Mouse (Mus musculus): Measurements from ENCODE around the gene Mag. TPM values are rescaled to one million over a fixed set of nuclear protein-coding genes. Genes with fewer than 3 reads are reported as not detected.

The Mag gene
- 1.3 and 1.4 TPM in 2 replicates for polyA plus RNA-seq (2015; fragmentation: Nextera tagmentation; extraction: Ambion mirVana)

DNA sequence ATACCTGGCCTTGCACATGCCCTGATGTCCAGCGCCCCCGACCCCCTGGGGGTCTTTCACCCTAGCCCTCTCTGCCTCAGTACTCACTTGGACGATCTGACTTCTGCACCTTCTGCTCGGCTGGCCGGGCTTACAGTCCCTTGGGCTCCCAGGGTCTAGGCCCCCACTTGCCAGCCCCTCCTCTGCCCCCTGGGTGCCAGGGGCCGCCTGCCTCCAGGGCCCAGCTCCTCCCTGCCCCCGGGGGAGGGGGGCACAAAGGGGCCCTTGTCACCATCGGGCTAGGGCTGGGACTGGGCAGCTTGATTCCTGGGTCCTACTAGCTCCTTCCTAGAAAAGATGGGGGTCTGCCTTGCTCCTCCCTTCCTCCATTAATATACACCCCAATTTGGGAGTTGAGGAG is at the start of gene Mag:
Gene Mag, minus strand, starts transcription at position 142 of the 400 bp plus-strand sequence.
- H3K4me2 ChIP-seq = no peak within 1 kb of the TSS
- no peaks in the 10 kb centered on the region for H3K27me3 ChIP-seq
- H3K9me3 ChIP-seq = no peaks in the 10 kb centered on the region
- H3K4me1 ChIP-seq = peaks cover 7% of the 10 kb centered on the region; the same call in 1 of the 2 replicates
- no peak within 1 kb of the TSS for H3K9ac ChIP-seq
- no peaks in the 10 kb centered on the region for H3K36me3 ChIP-seq
- H3K4me3 ChIP-seq = no peak within 1 kb of the TSS
- H3K27ac ChIP-seq = no peak within 1 kb of the TSS
- no peak for ATAC-seq (ENCODE audit: insufficient number of reproducible peaks, low FRiP score, low TSS enrichment, low read depth)
- WGBS = 82% methylated on average over 8 of the region's 8 CpGs

GRCm38 (mm10) chr7:30964366-30964765 is 49.7 kb upstream of the Mag start:
- H3K9me3 ChIP-seq = no peaks in the 10 kb centered on the region
- no peaks in the 10 kb centered on the region for H3K36me3 ChIP-seq
- H3K27me3 ChIP-seq = no peaks in the 10 kb centered on the region
- no peak overlapping the region for H3K4me2 ChIP-seq
- WGBS = 87% methylated on average over 7 of the region's 7 CpGs
- no peak overlapping the region for H3K4me3 ChIP-seq
- 0 out of 2 replicates have a peak, but pooled peaks cover 2% of the 10 kb centered on the region for H3K4me1 ChIP-seq
- no peak overlapping the region for H3K9ac ChIP-seq
- H3K27ac ChIP-seq = no peak overlapping the region
- ATAC-seq (ENCODE audit: insufficient number of reproducible peaks, low FRiP score, low TSS enrichment, low read depth) = no peak

- ATAC-seq (ENCODE audit: insufficient number of reproducible peaks, low FRiP score, low TSS enrichment, low read depth) = no peak
- no peak overlapping the region for H3K27ac ChIP-seq
- 91% methylated on average over 5 of the region's 5 CpGs for WGBS
- H3K4me2 ChIP-seq = no peak overlapping the region
- no peak overlapping the region for H3K9ac ChIP-seq
- H3K36me3 ChIP-seq = peaks cover 9% of the 10 kb centered on the region
- no peaks in the 10 kb centered on the region for H3K27me3 ChIP-seq
- peaks cover 11% of the 10 kb centered on the region for H3K4me1 ChIP-seq
- no peak overlapping the region for H3K4me3 ChIP-seq
- H3K9me3 ChIP-seq = no peaks in the 10 kb centered on the region
These were observed 48.2 kb upstream of the Mag start for GRCm38 (mm10) chr7:30962862-30963261.

GRCm38 (mm10) chr7:30959786-30960349 is 45.2 kb upstream of the Mag start:
- Histone ChIP-seq H3K36me3 (peaks cover 12% of the 10 kb centered on the region), H3K4me1 (peaks cover 22% of the 10 kb centered on the region)

GRCm38 (mm10) chr7:30958866-30959487 is 44.3 kb upstream of the Mag start:
- peaks cover 23% of the 10 kb centered on the region for H3K4me1 ChIP-seq
- no peak overlapping the region for H3K4me3 ChIP-seq
- WGBS = 94% methylated on average over 9 of the region's 9 CpGs
- H3K9ac ChIP-seq = no peak overlapping the region
- ATAC-seq (ENCODE audit: insufficient number of reproducible peaks, low FRiP score, low TSS enrichment, low read depth) = no peak
- H3K9me3 ChIP-seq = no peaks in the 10 kb centered on the region
- H3K36me3 ChIP-seq = peaks cover 21% of the 10 kb centered on the region
- H3K27me3 ChIP-seq = no peaks in the 10 kb centered on the region
- no peak overlapping the region for H3K4me2 ChIP-seq
- H3K27ac ChIP-seq = no peak overlapping the region

More at GRCm38 (mm10) chr7:30959786-30960349, 45.2 kb upstream of the Mag start:
- H3K27ac ChIP-seq = no peak overlapping the region
- 88% methylated on average over 6 of the region's 6 CpGs for WGBS
- H3K4me2 ChIP-seq = no peak overlapping the region
- ATAC-seq (ENCODE audit: insufficient number of reproducible peaks, low FRiP score, low TSS enrichment, low read depth) = no peak
- H3K27me3 ChIP-seq = no peaks in the 10 kb centered on the region
- no peak overlapping the region for H3K4me3 ChIP-seq
- no peaks in the 10 kb centered on the region for H3K9me3 ChIP-seq
- no peak overlapping the region for H3K9ac ChIP-seq

DNA sequence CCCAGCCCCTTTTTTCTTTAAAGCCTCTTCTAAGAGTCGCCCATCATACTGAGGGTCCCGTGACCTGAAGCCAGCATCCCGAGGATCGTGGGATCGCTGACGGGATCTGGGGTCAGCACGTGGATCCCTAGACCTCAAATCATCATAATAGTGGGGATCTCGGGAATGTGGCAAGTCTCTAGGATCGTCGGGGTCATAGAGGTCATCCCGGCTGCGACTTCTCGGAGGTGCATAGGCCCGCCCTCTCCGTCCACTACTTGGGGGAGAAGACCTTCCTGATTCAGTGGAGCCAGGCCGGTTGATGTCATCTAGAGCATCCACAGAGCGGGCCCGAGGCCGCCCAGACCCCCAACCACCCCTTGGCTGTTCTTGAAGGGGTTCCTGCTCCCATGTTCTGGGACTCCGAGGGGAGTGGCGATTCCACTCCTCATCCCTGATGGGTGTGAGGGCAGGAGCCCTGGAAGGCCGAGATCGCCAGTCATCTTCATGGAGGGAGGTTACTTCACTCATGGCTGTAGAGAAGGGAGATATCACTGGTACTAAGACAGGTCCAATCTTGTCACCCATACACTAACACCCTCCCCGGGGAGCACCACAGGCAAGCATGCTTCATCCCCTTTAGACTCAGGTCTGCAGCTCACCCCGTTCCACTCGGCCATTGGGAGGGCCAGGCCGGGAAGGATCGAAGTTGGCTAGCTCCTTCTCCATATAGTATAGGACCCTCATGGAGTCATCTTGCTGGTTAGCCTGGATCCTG is 43.6 kb upstream of the Mag start:
- peak overlapping the region; percentile 60 for H3K4me2 ChIP-seq
- H3K27me3 ChIP-seq = no peaks in the 10 kb centered on the region
- 72% methylated on average over 28 of the region's 28 CpGs for WGBS
- H3K9me3 ChIP-seq = no peaks in the 10 kb centered on the region
- ATAC-seq (ENCODE audit: insufficient number of reproducible peaks, low FRiP score, low TSS enrichment, low read depth) = no peak
- peaks cover 28% of the 10 kb centered on the region for H3K36me3 ChIP-seq
- H3K4me3 ChIP-seq = peak overlapping the region; percentile 92
- peak overlapping the region; percentile 99 for H3K9ac ChIP-seq
- peaks cover 23% of the 10 kb centered on the region for H3K4me1 ChIP-seq
- peak overlapping the region; percentile 99 for H3K27ac ChIP-seq

DNA sequence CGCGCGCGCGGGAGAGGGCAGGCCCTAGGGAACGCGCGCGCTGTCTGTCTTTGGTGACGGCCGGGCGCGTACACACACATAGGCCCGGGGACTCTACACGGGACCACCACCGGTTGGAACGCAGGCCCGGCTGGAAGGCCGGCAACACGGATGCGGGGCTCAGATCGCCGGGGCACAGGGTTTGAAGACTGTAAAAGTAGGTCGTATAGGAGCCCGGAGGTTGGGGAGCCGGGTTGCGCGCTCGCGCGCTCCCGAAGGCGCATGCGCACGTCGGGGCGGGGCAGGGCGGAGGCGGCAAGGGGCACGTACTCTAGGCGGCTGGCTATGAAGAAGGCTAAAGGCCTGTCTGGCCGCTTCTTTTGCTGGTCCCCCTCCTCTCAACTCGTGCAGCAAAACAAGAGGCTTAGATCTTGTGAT is 42.7 kb upstream of the Mag start:
- peak overlapping the region; percentile 60 for H3K4me2 ChIP-seq
- peaks cover 23% of the 10 kb centered on the region for H3K4me1 ChIP-seq
- no peaks in the 10 kb centered on the region for H3K9me3 ChIP-seq
- H3K27ac ChIP-seq = peak overlapping the region; percentile 99
- under 1% methylated on average over 43 of the region's 43 CpGs for WGBS
- H3K27me3 ChIP-seq = no peaks in the 10 kb centered on the region
- peak; percentile 73 for ATAC-seq (ENCODE audit: insufficient number of reproducible peaks, low FRiP score, low TSS enrichment, low read depth)
- peaks cover 37% of the 10 kb centered on the region for H3K36me3 ChIP-seq
- H3K4me3 ChIP-seq = peak overlapping the region; percentile 92
- H3K9ac ChIP-seq = peak overlapping the region; percentile 99

GRCm38 (mm10) chr7:30956756-30957366 is 42.2 kb upstream of the Mag start, which contains the start of gene Usf2:
Gene Usf2 (minus strand): TSS chr7:30956803.
- no peaks in the 10 kb centered on the region for H3K9me3 ChIP-seq
- H3K4me1 ChIP-seq = peaks cover 23% of the 10 kb centered on the region
- ATAC-seq (ENCODE audit: insufficient number of reproducible peaks, low FRiP score, low TSS enrichment, low read depth) = peak; percentile 61
- H3K36me3 ChIP-seq = peaks cover 42% of the 10 kb centered on the region
- under 1% methylated on average over 29 of the region's 82 CpGs for WGBS
- no peaks in the 10 kb centered on the region for H3K27me3 ChIP-seq
- peak within 1 kb of the TSS; percentile 84 for H3K4me2 ChIP-seq
- H3K4me3 ChIP-seq = peak within 1 kb of the TSS; percentile 92
- H3K27ac ChIP-seq = peak within 1 kb of the TSS; percentile 99
- peak within 1 kb of the TSS; percentile 99 for H3K9ac ChIP-seq

- peak; percentile 1; the same call in 1 of the 2 replicates for ATAC-seq (ENCODE audit: insufficient number of reproducible peaks, low FRiP score, low TSS enrichment, low read depth)
These were observed 41.7 kb upstream of the Mag start for GRCm38 (mm10) chr7:30956357-30956751.

DNA sequence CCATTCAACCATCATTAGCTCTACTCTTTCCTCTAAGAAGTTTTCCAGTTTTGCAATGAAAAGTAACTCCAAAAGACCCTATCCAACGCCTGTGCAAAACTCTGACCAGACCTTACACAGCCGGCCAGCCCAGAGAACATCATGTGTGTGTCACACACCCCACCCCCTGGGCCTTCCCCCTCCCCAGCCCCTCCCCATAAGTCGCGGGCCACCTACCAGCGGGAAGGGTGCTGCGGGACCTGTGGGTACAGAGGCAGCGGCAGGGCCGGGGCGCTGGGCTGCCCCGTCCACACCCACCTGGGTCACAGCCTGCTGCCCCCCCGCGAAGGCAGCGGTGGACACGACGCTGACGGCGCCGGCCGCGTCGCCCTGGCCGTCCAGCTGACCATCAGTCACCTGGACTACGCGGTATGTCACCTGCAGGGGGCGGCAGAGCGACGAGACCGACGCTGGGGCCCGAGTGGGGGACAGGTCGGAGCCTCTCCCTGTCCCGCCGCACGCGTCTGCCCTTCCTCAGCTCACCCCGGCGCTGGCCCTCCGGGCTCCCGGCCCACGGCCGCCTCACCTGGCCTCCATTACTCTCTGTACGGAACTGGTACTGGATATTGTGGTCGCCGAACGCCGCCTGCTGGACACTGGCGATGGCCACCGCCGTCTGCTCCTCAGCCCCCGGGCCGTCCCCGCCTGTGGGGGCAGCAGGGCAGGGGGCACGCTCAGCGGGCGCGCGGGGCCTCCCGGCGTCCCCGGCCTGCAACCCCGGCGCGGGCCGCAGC is 41.1 kb upstream of the Mag start:
- peak overlapping the region; percentile 84 for H3K4me2 ChIP-seq
- no peaks in the 10 kb centered on the region for H3K27me3 ChIP-seq
- peak overlapping the region; percentile 99 for H3K9ac ChIP-seq
- ATAC-seq (ENCODE audit: insufficient number of reproducible peaks, low FRiP score, low TSS enrichment, low read depth) = peak; percentile 74
- H3K4me1 ChIP-seq = peaks cover 23% of the 10 kb centered on the region
- peak overlapping the region; percentile 92 for H3K4me3 ChIP-seq
- H3K36me3 ChIP-seq = peaks cover 51% of the 10 kb centered on the region
- under 1% methylated on average over 53 of the region's 64 CpGs for WGBS
- H3K27ac ChIP-seq = peak overlapping the region; percentile 99
- H3K9me3 ChIP-seq = no peaks in the 10 kb centered on the region

More at GRCm38 (mm10) chr7:30956357-30956751, 41.7 kb upstream of the Mag start:
- Histone ChIP-seq H3K4me3 (peak overlapping the region; percentile 92), H3K27ac (peak overlapping the region; percentile 99), H3K9me3 (no peaks in the 10 kb centered on the region), H3K4me1 (peaks cover 23% of the 10 kb centered on the region), H3K9ac (peak overlapping the region; percentile 99), H3K36me3 (peaks cover 46% of the 10 kb centered on the region), H3K27me3 (no peaks in the 10 kb centered on the region), H3K4me2 (peak overlapping the region; percentile 84)
- under 1% methylated on average over 28 of the region's 49 CpGs for WGBS

DNA sequence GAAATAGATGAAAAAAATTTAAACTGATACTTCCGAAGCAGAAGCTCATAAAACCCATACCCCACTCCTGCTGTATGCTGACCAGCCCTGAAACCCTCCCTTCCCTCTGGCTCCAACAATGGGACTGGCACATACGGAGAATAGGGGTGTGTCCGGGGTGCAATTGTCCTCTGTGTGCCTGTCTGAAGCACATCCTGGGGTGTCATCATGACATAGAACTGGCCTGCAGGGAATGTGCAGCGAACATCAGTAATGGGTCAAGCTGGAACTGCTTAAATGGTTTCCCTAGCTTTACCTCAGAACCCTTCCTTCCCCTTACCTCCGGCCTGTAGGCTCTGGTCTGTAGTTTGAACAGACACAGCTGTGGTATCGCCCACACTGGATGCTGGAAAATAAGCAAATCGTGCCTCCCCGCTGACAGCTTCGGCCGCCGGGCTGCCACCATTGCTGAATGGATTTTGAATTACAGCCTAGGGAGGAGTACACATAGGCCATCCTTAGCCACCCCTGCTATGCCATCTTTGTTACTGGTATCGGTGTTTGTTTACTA is 40.4 kb upstream of the Mag start:
- Histone ChIP-seq H3K9ac (no peak overlapping the region), H3K36me3 (peaks cover 58% of the 10 kb centered on the region), H3K9me3 (no peaks in the 10 kb centered on the region), H3K4me1 (peaks cover 23% of the 10 kb centered on the region), H3K27me3 (no peaks in the 10 kb centered on the region), H3K4me3 (peak overlapping the region; percentile 92), H3K27ac (no peak overlapping the region), H3K4me2 (peak overlapping the region; percentile 84; the same call in 1 of the 2 replicates)
- no peak for ATAC-seq (ENCODE audit: insufficient number of reproducible peaks, low FRiP score, low TSS enrichment, low read depth)
- 83% methylated on average over 12 of the region's 12 CpGs for WGBS
